Mouse (Mus musculus): ENCODE results near the gene Ppil2.

Ppil2 gene

DNA sequence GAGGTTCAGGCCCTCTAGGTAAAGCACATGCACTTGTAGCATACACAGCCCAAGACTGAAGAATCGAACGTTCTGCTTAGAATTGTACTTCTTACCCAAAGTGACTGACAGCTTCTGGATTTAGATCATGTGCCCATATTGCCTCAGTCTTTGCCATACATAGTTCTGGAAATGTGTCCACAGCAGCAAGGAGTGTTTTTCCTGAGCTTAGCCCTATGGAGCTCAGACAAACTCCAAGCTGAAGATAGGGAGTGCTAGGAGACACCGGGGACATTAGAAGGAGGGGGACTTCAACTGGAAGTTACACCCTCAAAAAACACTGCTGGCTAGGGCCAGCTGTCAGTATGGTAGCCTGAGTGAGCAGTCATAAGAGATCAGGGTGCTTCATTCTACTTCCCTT, 70.3 kb downstream of the Ppil2 start:
- no peak for DNase-seq (ENCODE audit: low read depth, low spot score)
